Mouse (Mus musculus) ES-E14 (cell line): ENCODE data around the gene Hsdl2.

Experiments used
- CHD2 ChIP-seq: IDR thresholded peaks from 2 replicates; pipeline ENCODE4 v1.6.1; 2014; ENCODE audit warnings: mild to moderate bottlenecking, low read depth, low read length, inconsistent platforms
- HCFC1 ChIP-seq: IDR thresholded peaks from 2 replicates; pipeline ENCODE4 v1.6.1; 2012; ENCODE audit warnings: low read length, inconsistent platforms, borderline replicate concordance; ENCODE audit not compliant: insufficient read depth
- ZC3H11A ChIP-seq: IDR thresholded peaks from 2 replicates; pipeline ENCODE4 v1.6.1; 2012; ENCODE audit warnings: low read depth, mild to moderate bottlenecking, inconsistent platforms, low read length, borderline replicate concordance

GRCm38 (mm10) chr4:59640720-59641119 lies 59.4 kb downstream of the Hsdl2 start:
- TF ChIP-seq HCFC1 (no peak), CHD2 (no peak), ZC3H11A (no peak)
